Mouse (Mus musculus) granulocyte monocyte progenitor cell, adult 5-6 weeks (primary cell): ENCODE results near the gene Idh3a. TPM values are rescaled to one million over a fixed set of nuclear protein-coding genes. Genes with fewer than 3 reads are reported as not detected.

Experiments used
- ATAC-seq: replicated peaks from 2 replicates; pipeline ENCODE4 v1.8.0; 2016; ENCODE audit warnings: mild to moderate bottlenecking, moderate TSS enrichment, inconsistent platforms; ENCODE audit not compliant: poor library complexity, severe bottlenecking
- total RNA-seq, 2 experiments: library from RNA; stranded (forward) in 1 of 2; stranded (reverse) in 1 of 2; fragments of 200-712, 200-1000 nt in 1 of 2; fragments of >200 nt in 1 of 2; fragmentation: Nextera tagmentation in 1 of 2; gene quantifications; 2 replicates each; pipeline ENCODE4 v1.2.3; 2014 to 2017

Gene Idh3a
- total RNA-seq, 2 experiments from 2014 or later, result 89.1 to 111 TPM

DNA sequence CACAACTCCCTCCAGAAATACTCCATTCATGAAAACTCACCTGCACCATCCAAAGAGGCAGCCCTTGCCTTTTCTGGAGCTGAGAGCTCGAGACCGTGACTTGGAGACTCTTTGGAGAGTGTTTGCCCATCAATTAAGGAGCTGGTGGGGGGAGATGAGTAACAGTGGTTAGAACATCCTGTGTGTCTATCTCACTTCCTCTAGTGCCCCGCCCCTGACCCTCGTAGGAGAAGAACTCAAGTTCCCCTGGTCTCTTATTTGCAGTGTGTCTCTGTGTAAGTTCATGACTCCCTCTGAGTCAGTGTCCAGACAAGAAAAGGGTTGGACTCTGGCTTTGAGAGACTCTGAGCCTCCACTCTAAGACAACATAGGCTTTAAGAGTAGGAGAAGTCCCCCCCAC, 56.4 kb downstream of the Idh3a start:
- ATAC-seq, result peak; percentile 77

DNA sequence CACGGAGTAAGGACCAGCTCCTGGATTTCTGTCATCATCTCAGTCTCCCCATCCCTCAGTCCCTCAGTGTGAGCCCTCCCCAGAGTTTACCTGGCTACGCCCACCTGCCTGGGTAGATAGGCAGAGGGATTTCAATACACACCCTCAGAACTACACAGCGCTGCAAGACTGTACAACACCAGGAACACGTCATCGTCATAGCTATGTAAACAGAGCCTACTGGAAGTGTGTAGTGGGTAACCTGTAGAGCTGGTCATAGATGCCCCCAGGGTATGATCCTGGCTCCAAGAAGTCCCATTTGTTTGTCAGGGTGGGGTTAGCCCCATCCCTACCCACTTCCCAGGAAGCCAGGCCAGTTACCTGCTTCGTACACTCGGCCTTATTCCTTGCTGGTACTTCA, 57.0 kb downstream of the Idh3a start:
- ATAC-seq, result no peak

DNA sequence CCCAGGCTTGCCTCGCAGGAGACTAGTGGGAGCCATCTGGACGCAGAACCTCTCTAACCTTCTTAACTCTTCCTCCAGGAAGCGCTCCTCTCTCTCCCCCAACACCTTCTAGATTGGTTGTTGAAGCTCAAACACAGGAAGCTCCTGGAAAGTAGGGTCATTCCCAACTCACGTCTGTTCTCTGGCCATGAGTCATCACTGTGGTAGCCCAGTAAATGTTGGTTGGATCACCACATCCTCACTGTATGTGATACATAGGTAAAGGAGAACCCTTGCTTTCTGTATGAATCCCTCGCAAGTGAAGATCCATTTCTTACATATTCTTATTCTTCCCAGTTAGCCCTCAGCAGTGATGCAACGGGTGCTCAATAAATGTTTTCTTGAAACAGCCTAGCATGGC, 59.4 kb downstream of the Idh3a start:
- ATAC-seq, result no peak

DNA sequence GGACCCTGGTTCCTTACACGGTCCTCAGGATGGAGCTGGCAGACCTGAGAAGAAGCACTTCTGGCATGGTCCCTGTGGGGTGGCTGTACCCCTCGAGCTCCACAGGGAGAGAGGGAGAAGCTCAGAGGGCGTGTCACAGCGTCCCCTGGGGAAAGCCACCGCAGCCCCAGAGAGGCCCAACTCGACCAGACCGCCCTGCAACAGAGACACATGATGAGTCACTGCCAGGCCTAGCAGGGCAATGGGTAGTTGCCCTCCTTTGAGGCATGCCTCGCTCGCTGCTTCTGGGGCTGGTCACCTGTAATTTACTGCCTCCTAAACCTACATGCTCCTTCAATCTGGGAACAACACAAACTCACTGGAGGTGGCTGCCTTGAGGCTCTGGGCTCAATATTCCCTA, 60.1 kb downstream of the Idh3a start:
- ATAC-seq, result no peak

DNA sequence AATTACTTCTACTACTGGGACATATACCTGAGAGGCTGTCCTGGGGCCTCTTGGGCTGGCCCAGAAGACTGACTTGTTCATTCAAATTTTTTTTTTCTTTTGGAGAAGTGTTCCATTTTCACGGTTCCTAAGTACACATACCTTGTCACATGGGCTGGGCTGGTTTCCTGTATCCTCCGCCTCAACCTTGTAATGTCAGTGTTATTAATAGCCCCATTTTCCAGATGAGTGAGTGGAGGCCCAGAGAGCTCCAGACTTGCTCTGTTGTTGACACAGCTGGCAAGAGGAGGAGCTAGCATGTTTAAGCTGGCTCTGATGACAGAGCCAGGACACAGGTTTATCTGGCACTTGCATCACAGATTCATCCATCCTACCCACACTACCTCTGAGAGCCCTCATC, 61.3 kb downstream of the Idh3a start:
- ATAC-seq, result no peak

DNA sequence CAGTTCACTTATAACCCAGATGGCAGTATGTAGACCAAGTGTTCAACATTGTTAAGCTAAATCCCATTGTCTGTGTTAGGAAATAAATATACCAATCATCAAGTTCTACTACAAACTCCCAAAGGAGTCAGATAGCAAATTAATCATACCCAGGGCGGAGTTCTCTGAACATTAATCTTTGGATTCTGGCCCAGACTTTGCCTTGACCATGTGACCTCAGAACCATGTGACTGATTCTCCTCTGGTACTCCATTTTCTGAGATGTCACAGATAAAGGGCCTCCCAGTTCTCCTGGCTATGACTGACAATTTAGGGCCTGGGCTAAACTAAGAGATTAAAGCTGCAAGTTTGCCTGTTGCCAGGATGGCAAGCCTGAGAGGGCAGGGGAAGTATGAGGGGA, 63.2 kb downstream of the Idh3a start:
- no peak for ATAC-seq

DNA sequence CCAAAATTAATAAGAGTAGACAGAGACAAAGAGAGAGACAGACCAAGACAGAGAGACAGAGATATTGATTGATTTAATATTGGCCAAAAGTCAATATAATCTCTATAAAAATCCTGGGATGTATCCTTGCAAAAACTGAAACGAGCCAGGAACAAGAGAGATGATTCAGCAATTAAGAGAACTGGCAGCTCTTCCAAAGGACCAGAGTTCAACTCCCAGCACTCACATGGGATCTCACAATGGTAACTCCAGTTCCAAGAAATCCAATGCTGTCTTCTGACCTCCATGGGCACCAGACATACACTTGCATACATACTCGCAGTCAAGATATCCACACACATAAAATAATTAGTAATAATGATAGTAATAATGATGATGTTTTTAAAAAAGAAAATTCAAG, 66.6 kb downstream of the Idh3a start:
- ATAC-seq, result no peak

Other genes starting within 250 kb of the Idh3a start
- 5.8 and 14.4 TPM in 2 replicates for gene Dmxl2, start 84.7 kb upstream of the Idh3a start, total RNA-seq (2014; fragmentation: Nextera tagmentation)
- gene Dmxl2, start 84.7 kb upstream of the Idh3a start, total RNA-seq (2017), result 8.7 and 9.2 TPM in 2 replicates
- not detected in 2 replicates for gene Sh2d7, start 47.4 kb upstream of the Idh3a start, total RNA-seq (2014; fragmentation: Nextera tagmentation)
- gene Sh2d7, start 47.4 kb upstream of the Idh3a start, total RNA-seq (2017), result not detected in 2 replicates
- 1.1 and 1.6 TPM in 2 replicates for gene Cib2, start 26.1 kb upstream of the Idh3a start, total RNA-seq (2014; fragmentation: Nextera tagmentation)
- gene Cib2, start 26.1 kb upstream of the Idh3a start, total RNA-seq (2017), result 0.39 and 0.57 TPM in 2 replicates
- not detected in 2 replicates for gene Acsbg1, start 75.5 kb downstream of the Idh3a start, total RNA-seq (2014; fragmentation: Nextera tagmentation)
- not detected in 2 replicates for gene Acsbg1, start 75.5 kb downstream of the Idh3a start, total RNA-seq (2017)
- gene Dnaja4, start 112.5 kb downstream of the Idh3a start, total RNA-seq (2014; fragmentation: Nextera tagmentation), result 0.45 and 0.82 TPM in 2 replicates
- gene Dnaja4, start 112.5 kb downstream of the Idh3a start, total RNA-seq (2017), result 0.05 and 3.0 TPM in 2 replicates
- gene Wdr61, start 148.2 kb downstream of the Idh3a start, total RNA-seq (2014; fragmentation: Nextera tagmentation), result 76.8 and 87.4 TPM in 2 replicates
- 96.0 and 107 TPM in 2 replicates for gene Wdr61, start 148.2 kb downstream of the Idh3a start, total RNA-seq (2017)
- not detected in 2 replicates for gene Crabp1, start 178.4 kb downstream of the Idh3a start, total RNA-seq (2014; fragmentation: Nextera tagmentation)
- gene Crabp1, start 178.4 kb downstream of the Idh3a start, total RNA-seq (2017), result not detected in 2 replicates